Mouse (Mus musculus): ENCODE measurements around the gene Gm21915.

Gm21915 gene

GRCm38 (mm10) chr9:40666190-40666803 lies 4.1 kb upstream of the Gm21915 start:
- DNase-seq (ENCODE audit: low spot score) = no peak

- no peak for DNase-seq (ENCODE audit: low spot score)
Observed at GRCm38 (mm10) chr9:40671323-40671930, 1.0 kb downstream of the Gm21915 start.

GRCm38 (mm10) chr9:40675203-40675958 lies 5.0 kb downstream of the Gm21915 start:
- no peak for DNase-seq (ENCODE audit: low spot score)

- no peak for DNase-seq (ENCODE audit: low spot score)
Observed at GRCm38 (mm10) chr9:40678653-40679052, 8.2 kb downstream of the Gm21915 start.

- peak; percentile 54 for DNase-seq (ENCODE audit: low spot score)
Observed at GRCm38 (mm10) chr9:40685801-40686420, 15.5 kb downstream of the Gm21915 start, which contains the start of gene Clmp. Gene Clmp, plus strand, starts transcription at chr9:40685962.

- peak; percentile 54 for DNase-seq (ENCODE audit: low spot score)
Observed at GRCm38 (mm10) chr9:40686421-40686899, 16.0 kb downstream of the Gm21915 start.

GRCm38 (mm10) chr9:40687053-40687452 lies 16.6 kb downstream of the Gm21915 start:
- no peak for DNase-seq (ENCODE audit: low spot score)

- DNase-seq (ENCODE audit: low spot score) = no peak
Observed at GRCm38 (mm10) chr9:40687553-40687952, 17.1 kb downstream of the Gm21915 start.

- no peak for DNase-seq (ENCODE audit: low spot score)
Observed at GRCm38 (mm10) chr9:40690511-40690910, 20.1 kb downstream of the Gm21915 start.

- no peak for DNase-seq (ENCODE audit: low spot score)
Observed at GRCm38 (mm10) chr9:40693026-40693425, 22.6 kb downstream of the Gm21915 start.

GRCm38 (mm10) chr9:40693768-40694167 lies 23.4 kb downstream of the Gm21915 start:
- peak; percentile 59 for DNase-seq (ENCODE audit: low spot score)

GRCm38 (mm10) chr9:40694284-40694683 lies 23.9 kb downstream of the Gm21915 start:
- DNase-seq (ENCODE audit: low spot score) = no peak

GRCm38 (mm10) chr9:40696086-40696485 lies 25.7 kb downstream of the Gm21915 start:
- no peak for DNase-seq (ENCODE audit: low spot score)

- no peak for DNase-seq (ENCODE audit: low spot score)
Observed at GRCm38 (mm10) chr9:40699194-40699593, 28.8 kb downstream of the Gm21915 start.

- DNase-seq (ENCODE audit: low spot score) = no peak
Observed at GRCm38 (mm10) chr9:40700253-40700652, 29.8 kb downstream of the Gm21915 start.

- DNase-seq (ENCODE audit: low spot score) = no peak
Observed at GRCm38 (mm10) chr9:40704364-40705276, 34.2 kb downstream of the Gm21915 start.

- DNase-seq (ENCODE audit: low spot score) = no peak
Observed at GRCm38 (mm10) chr9:40708448-40709140, 38.2 kb downstream of the Gm21915 start.

GRCm38 (mm10) chr9:40709141-40709537 lies 38.7 kb downstream of the Gm21915 start:
- DNase-seq (ENCODE audit: low spot score) = no peak

- DNase-seq (ENCODE audit: low spot score) = no peak
Observed at GRCm38 (mm10) chr9:40709587-40709986, 39.2 kb downstream of the Gm21915 start.

- no peak for DNase-seq (ENCODE audit: low spot score)
Observed at GRCm38 (mm10) chr9:40709991-40710390, 39.6 kb downstream of the Gm21915 start.

GRCm38 (mm10) chr9:40711654-40712053 lies 41.2 kb downstream of the Gm21915 start:
- no peak for DNase-seq (ENCODE audit: low spot score)
